Mouse (Mus musculus): Measurements from ENCODE around the gene Sigirr.

GRCm38 (mm10) chr7:141060426-141061242, 39.7 kb downstream of the Sigirr start, which contains the start of gene B4galnt4:
- TF ChIP-seq CTCF (IDR thresholded peaks at IDR 0.05; ENCODE audit: low read depth) (no peak), EP300 (IDR thresholded peaks at IDR 0.05; ENCODE audit: low read depth) (no peak)
